Mouse (Mus musculus) hindbrain, postnatal 0 days (tissue): ENCODE results near the gene Qrich2. TPM values are rescaled to one million over a fixed set of nuclear protein-coding genes. Genes with fewer than 3 reads are reported as not detected.
A peak's percentile ranks its signal among the peaks of the same experiment; 100 is the strongest.
"Not testable (repeated sequence)": the region's sequence is repeated elsewhere in the genome, so short reads cannot be mapped to it uniquely, and the experiment has no call there.

Source experiments
- ATAC-seq: fragments of 200-750 bp; cut with Nextera tagmentation; 2 replicates; pipeline ENCODE4 v1.8.0; 2017; ENCODE audit warnings: mild to moderate bottlenecking, moderate TSS enrichment, moderate library complexity
- DNase-seq: peaks from one replicate; pipeline ENCODE4 v3.0.0-alpha.2; 2015; ENCODE audit warnings: low spot score
- H3K27ac ChIP-seq: fragments of 300-500 bp; sonication (generic); 2 replicates; pipeline ENCODE4 v1.5.1; 2014; ENCODE audit warnings: mild to moderate bottlenecking
- H3K27me3 ChIP-seq: fragments of 300-500 bp; sonication (generic); 2 replicates; pipeline ENCODE4 v1.6.1; 2014; ENCODE audit warnings: low read length, mixed read lengths; ENCODE audit not compliant: insufficient read depth
- H3K36me3 ChIP-seq: fragments of 300-500 bp; sonication (generic); 2 replicates; pipeline ENCODE4 v1.6.1; 2014; ENCODE audit warnings: low read length, mixed read lengths; ENCODE audit not compliant: insufficient read depth
- H3K4me1 ChIP-seq: fragments of 300-500 bp; sonication (generic); 2 replicates; pipeline ENCODE4 v1.6.1; 2014; ENCODE audit warnings: antibody characterized with exemption, low read length, mixed read lengths; ENCODE audit not compliant: insufficient read depth
- H3K4me2 ChIP-seq: fragments of 300-500 bp; sonication (generic); 2 replicates; pipeline ENCODE4 v1.6.1; 2014; ENCODE audit warnings: low read depth, mild to moderate bottlenecking, low read length, moderate library complexity, mixed read lengths
- H3K4me3 ChIP-seq: fragments of 300-500 bp; sonication (generic); 2 replicates; pipeline ENCODE4 v1.5.1; 2014; ENCODE audit warnings: low read length
- H3K9ac ChIP-seq: fragments of 300-500 bp; sonication (generic); replicated peaks from 2 replicates; pipeline ENCODE4 v1.6.1; 2014; ENCODE audit warnings: mild to moderate bottlenecking, low read length, moderate library complexity, mixed read lengths
- H3K9me3 ChIP-seq: fragments of 300-500 bp; sonication (generic); 2 replicates; pipeline ENCODE4 v1.6.1; 2016; ENCODE audit warnings: low read length, mixed read lengths
- CTCF ChIP-seq: IDR thresholded peaks from 2 replicates; pipeline ENCODE4 v1.5.1; 2016; ENCODE audit warnings: antibody characterized with exemption, control low read depth, low read depth
- WGBS: fragments of 180-500 bp; shearing (Covaris S2); extraction: QIAGEN DNeasy Blood & Tissue Kit; methylation state at CpG from one replicate; pipeline ENCODE4 v1.1.7; 2014; 5-methylcytosine and 5-hydroxymethylcytosine counted together
- polyA plus RNA-seq: library from polyadenylated mRNA; unstranded; fragments of >200 nt; fragmentation: Nextera tagmentation; extraction: Ambion mirVana; gene quantifications from 2 replicates; pipeline ENCODE4 v1.2.1, GENCODE M21; 2015
- total RNA-seq: library from RNA; depleted of rRNA; stranded (reverse); fragments of >200 nt; gene quantifications from 2 replicates; pipeline ENCODE4 v1.2.3, GENCODE M21; 2014

Qrich2 gene
- total and polyA plus RNA-seq, 2 experiments from 2014 or later: 0.31 TPM; not detected in 1

GRCm38 (mm10) chr11:116411582-116411981 lies 54.5 kb downstream of the Qrich2 start:
- peak overlapping the region; percentile 92; the same call in 1 of the 2 replicates for H3K9ac ChIP-seq
- H3K4me2 ChIP-seq: peak overlapping the region; percentile 90
- no peaks in the 10 kb centered on the region for H3K27me3 ChIP-seq
- no peak overlapping the region for H3K27ac ChIP-seq
- no peaks in the 10 kb centered on the region for H3K9me3 ChIP-seq
- no peak for TF ChIP-seq CTCF
- 4% methylated on average over 6 of the region's 6 CpGs for WGBS
- H3K36me3 ChIP-seq: no peaks in the 10 kb centered on the region
- ATAC-seq: no peak
- peak overlapping the region; percentile 81 for H3K4me3 ChIP-seq
- H3K4me1 ChIP-seq: peaks cover 12% of the 10 kb centered on the region; the same call in 1 of the 2 replicates
- DNase-seq: peak; percentile 57

GRCm38 (mm10) chr11:116410415-116410814 lies 55.6 kb downstream of the Qrich2 start:
- not testable (repeated sequence) for H3K9me3 ChIP-seq, H3K9ac ChIP-seq, H3K27ac ChIP-seq, H3K27me3 ChIP-seq, H3K4me3 ChIP-seq, DNase-seq, ATAC-seq, H3K36me3 ChIP-seq
- peak overlapping the region; percentile 90 for H3K4me2 ChIP-seq
- peaks cover 12% of the 10 kb centered on the region; the same call in 1 of the 2 replicates for H3K4me1 ChIP-seq
- 83% methylated on average over 4 of the region's 4 CpGs for WGBS

- Histone ChIP-seq H3K36me3 (no peaks in the 10 kb centered on the region; the same call in 1 of the 2 replicates), H3K4me1 (peaks cover 12% of the 10 kb centered on the region; the same call in 1 of the 2 replicates)
Observed at GRCm38 (mm10) chr11:116409008-116409407, 57.0 kb downstream of the Qrich2 start.

GRCm38 (mm10) chr11:116406231-116406728 lies 59.8 kb downstream of the Qrich2 start:
- H3K4me1 ChIP-seq: no peaks in the 10 kb centered on the region
- no peak overlapping the region for H3K4me3 ChIP-seq
- no peak overlapping the region for H3K9ac ChIP-seq
- no peak overlapping the region for H3K27ac ChIP-seq
- H3K27me3 ChIP-seq: no peaks in the 10 kb centered on the region
- DNase-seq (no peak), ATAC-seq (no peak)
- no peak overlapping the region for H3K4me2 ChIP-seq
- H3K36me3 ChIP-seq: no peaks in the 10 kb centered on the region; the same call in 1 of the 2 replicates
- H3K9me3 ChIP-seq: no peaks in the 10 kb centered on the region
- 95% methylated on average over 16 of the region's 16 CpGs for WGBS
- TF ChIP-seq CTCF: no peak

More at GRCm38 (mm10) chr11:116409008-116409407, 57.0 kb downstream of the Qrich2 start:
- Histone ChIP-seq H3K4me2 (no peak overlapping the region), H3K9ac (no peak overlapping the region), H3K27me3 (no peaks in the 10 kb centered on the region), H3K27ac (no peak overlapping the region), H3K4me3 (no peak overlapping the region), H3K9me3 (no peaks in the 10 kb centered on the region)
- WGBS: 92% methylated on average over 3 of the region's 3 CpGs
- ATAC-seq: no peak
- DNase-seq: no peak
- no peak for TF ChIP-seq CTCF

GRCm38 (mm10) chr11:116405601-116406000 lies 60.4 kb downstream of the Qrich2 start:
- H3K27ac ChIP-seq: no peak overlapping the region
- no peaks in the 10 kb centered on the region for H3K4me1 ChIP-seq
- H3K4me3 ChIP-seq: no peak overlapping the region
- WGBS: 90% methylated on average over 4 of the region's 4 CpGs
- no peak overlapping the region for H3K9ac ChIP-seq
- DNase-seq: no peak
- H3K36me3 ChIP-seq: no peaks in the 10 kb centered on the region; the same call in 1 of the 2 replicates
- no peak overlapping the region for H3K4me2 ChIP-seq
- TF ChIP-seq CTCF: no peak
- H3K9me3 ChIP-seq: no peaks in the 10 kb centered on the region
- no peaks in the 10 kb centered on the region for H3K27me3 ChIP-seq
- no peak for ATAC-seq

GRCm38 (mm10) chr11:116400560-116400959 lies 65.5 kb downstream of the Qrich2 start:
- Histone ChIP-seq H3K4me2 (no peak overlapping the region), H3K36me3 (no peaks in the 10 kb centered on the region; the same call in 1 of the 2 replicates), H3K9ac (no peak overlapping the region), H3K9me3 (no peaks in the 10 kb centered on the region), H3K27me3 (no peaks in the 10 kb centered on the region), H3K27ac (no peak overlapping the region), H3K4me1 (no peaks in the 10 kb centered on the region), H3K4me3 (no peak overlapping the region)
- ATAC-seq (no peak), DNase-seq (no peak)
- WGBS: 62% methylated on average over 4 of the region's 4 CpGs
- no peak for TF ChIP-seq CTCF

- H3K4me3 ChIP-seq: no peak overlapping the region
- 68% methylated on average over 11 of the region's 11 CpGs for WGBS
- no peak for ATAC-seq
- 0 out of 2 replicates have a peak, but pooled peaks cover 5% of the 10 kb centered on the region for H3K36me3 ChIP-seq
- no peak overlapping the region for H3K27ac ChIP-seq
- H3K4me1 ChIP-seq: no peaks in the 10 kb centered on the region
- no peaks in the 10 kb centered on the region for H3K9me3 ChIP-seq
- no peaks in the 10 kb centered on the region for H3K27me3 ChIP-seq
- H3K4me2 ChIP-seq: no peak overlapping the region
- no peak for DNase-seq
- H3K9ac ChIP-seq: no peak overlapping the region
- no peak for TF ChIP-seq CTCF
Observed at GRCm38 (mm10) chr11:116398348-116398677, 67.7 kb downstream of the Qrich2 start.
